Mouse (Mus musculus): ENCODE data around the gene Selenoi.

DNA sequence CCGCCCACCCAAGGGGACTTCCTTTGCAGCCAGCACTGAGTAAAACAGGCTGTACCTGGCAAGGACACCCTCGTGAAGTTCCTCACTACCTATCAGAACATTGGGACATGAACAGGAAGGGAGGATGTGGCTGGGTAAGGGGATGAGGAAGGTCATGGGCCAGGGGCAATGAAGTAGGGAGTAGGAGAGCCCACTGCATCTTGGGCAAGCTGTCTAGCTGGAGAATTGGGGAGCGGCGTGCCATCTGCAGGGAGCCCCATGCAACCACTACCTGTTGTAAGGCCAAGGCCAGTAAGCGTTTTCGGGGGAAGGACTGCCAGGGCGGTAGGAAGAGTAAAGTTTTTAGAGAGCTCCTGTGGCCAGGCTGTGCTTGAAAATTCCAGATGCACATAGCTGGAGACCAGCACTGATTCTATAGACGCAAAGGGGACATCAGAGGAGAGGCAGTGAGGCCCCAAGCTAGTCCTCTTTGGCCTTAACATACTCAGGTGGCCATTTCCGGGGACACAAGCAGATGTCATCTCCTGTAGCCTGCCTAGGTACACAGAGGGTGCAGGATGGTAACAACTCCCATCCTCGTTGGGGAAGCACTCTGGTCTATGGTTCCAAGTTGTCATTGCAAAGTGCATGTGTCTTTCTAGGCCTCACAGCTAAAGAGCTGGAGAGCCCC is 29.0 kb upstream of the Selenoi start:
- TF ChIP-seq GATA1 (IDR thresholded peaks at IDR 0.05; ENCODE audit: low read length): no peak
- TF ChIP-seq TAL1 (IDR thresholded peaks at IDR 0.05; ENCODE audit: low read length): no peak
